Mouse (Mus musculus) lung, postnatal 0 days (tissue): ENCODE results near the gene Cox5b. TPM values are rescaled to one million over a fixed set of nuclear protein-coding genes. Genes with fewer than 3 reads are reported as not detected.
A peak's percentile ranks its signal among the peaks of the same experiment; 100 is the strongest.

Source experiments
- ATAC-seq: fragments of 200-750 bp; cut with Nextera tagmentation; 2 replicates; pipeline ENCODE4 v1.8.0; 2017; ENCODE audit warnings: moderate library complexity
- DNase-seq: peaks from one replicate; pipeline ENCODE4 v3.0.0-alpha.2; 2016; ENCODE audit warnings: low spot score
- H3K27ac ChIP-seq: fragments of 300-500 bp; sonication (generic); 2 replicates; pipeline ENCODE4 v1.5.1; 2014; ENCODE audit warnings: antibody characterized with exemption, mild to moderate bottlenecking, low read length, mixed read lengths
- H3K27me3 ChIP-seq: fragments of 300-500 bp; sonication (generic); replicated peaks from 2 replicates; pipeline ENCODE4 v1.6.1; 2014; ENCODE audit warnings: low read length, mixed read lengths; ENCODE audit not compliant: insufficient read depth
- H3K36me3 ChIP-seq: fragments of 300-500 bp; sonication (generic); 2 replicates; pipeline ENCODE4 v1.6.1; 2014; ENCODE audit warnings: low read length, mixed read lengths; ENCODE audit not compliant: insufficient read depth
- H3K4me1 ChIP-seq: fragments of 300-500 bp; sonication (generic); 2 replicates; pipeline ENCODE4 v1.6.1; 2014; ENCODE audit warnings: antibody characterized with exemption, low read depth, low read length, mixed read lengths; ENCODE audit not compliant: insufficient read depth
- H3K4me2 ChIP-seq: fragments of 300-500 bp; sonication (generic); replicated peaks from 2 replicates; pipeline ENCODE4 v1.6.1; 2014; ENCODE audit warnings: low read depth, mild to moderate bottlenecking, low read length, moderate library complexity, mixed read lengths
- H3K4me3 ChIP-seq: fragments of 300-500 bp; sonication (generic); 2 replicates; pipeline ENCODE4 v1.5.1; 2014; ENCODE audit warnings: low read depth, low read length
- H3K9ac ChIP-seq: fragments of 300-500 bp; sonication (generic); replicated peaks from 2 replicates; pipeline ENCODE4 v1.6.1; 2014; ENCODE audit warnings: low read depth, mild to moderate bottlenecking
- H3K9me3 ChIP-seq: fragments of 300-500 bp; sonication (generic); 2 replicates; pipeline ENCODE4 v1.6.1; 2016; ENCODE audit warnings: low read length, mixed read lengths
- CTCF ChIP-seq: IDR thresholded peaks from 2 replicates; pipeline ENCODE4 v1.5.1; 2016; ENCODE audit warnings: antibody characterized with exemption, mild to moderate bottlenecking
- EP300 ChIP-seq: IDR thresholded peaks from 2 replicates; pipeline ENCODE4 v1.6.1; 2016; ENCODE audit warnings: antibody characterized with exemption, mild to moderate bottlenecking, control low read depth
- WGBS: fragments of 180-500 bp; shearing (Covaris S2); extraction: QIAGEN DNeasy Blood & Tissue Kit; methylation state at CpG from one replicate; pipeline ENCODE4 v1.1.7; 2014; 5-methylcytosine and 5-hydroxymethylcytosine counted together
- microRNA-seq: library from miRNA; unstranded; fragments of <30 nt; microRNA quantifications from one replicate; pipeline ENCODE4, GENCODE M21; 2016
- polyA plus RNA-seq: library from polyadenylated mRNA; unstranded; fragments of >200 nt; fragmentation: Nextera tagmentation; extraction: Ambion mirVana; gene quantifications from 2 replicates; pipeline ENCODE4 v1.2.1, GENCODE M21; 2015

Gene Cox5b
- polyA plus RNA-seq, 1 experiment from 2014 or later: 474 TPM

DNA sequence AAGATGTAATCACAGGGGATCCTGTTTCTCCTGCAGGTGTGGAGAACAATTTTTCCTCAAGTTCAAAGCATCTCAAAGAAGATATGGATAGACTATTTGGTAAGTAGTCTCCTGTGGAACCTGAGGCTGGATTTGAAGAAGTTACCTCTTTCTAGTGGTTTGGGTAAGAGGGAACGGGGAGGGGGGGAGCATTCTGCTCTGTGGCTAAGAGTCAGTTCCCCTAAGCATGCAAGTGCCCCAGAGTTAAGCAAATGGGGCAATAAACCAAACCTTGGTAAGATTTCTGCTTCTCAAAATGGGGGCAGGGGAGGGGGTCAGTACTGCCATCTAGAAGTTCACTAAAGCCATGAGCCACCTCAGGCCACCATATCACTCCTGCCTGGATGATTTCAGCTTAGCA is 27.5 kb downstream of the Cox5b start:
- no peak for TF ChIP-seq CTCF
- TF ChIP-seq EP300: no peak

DNA sequence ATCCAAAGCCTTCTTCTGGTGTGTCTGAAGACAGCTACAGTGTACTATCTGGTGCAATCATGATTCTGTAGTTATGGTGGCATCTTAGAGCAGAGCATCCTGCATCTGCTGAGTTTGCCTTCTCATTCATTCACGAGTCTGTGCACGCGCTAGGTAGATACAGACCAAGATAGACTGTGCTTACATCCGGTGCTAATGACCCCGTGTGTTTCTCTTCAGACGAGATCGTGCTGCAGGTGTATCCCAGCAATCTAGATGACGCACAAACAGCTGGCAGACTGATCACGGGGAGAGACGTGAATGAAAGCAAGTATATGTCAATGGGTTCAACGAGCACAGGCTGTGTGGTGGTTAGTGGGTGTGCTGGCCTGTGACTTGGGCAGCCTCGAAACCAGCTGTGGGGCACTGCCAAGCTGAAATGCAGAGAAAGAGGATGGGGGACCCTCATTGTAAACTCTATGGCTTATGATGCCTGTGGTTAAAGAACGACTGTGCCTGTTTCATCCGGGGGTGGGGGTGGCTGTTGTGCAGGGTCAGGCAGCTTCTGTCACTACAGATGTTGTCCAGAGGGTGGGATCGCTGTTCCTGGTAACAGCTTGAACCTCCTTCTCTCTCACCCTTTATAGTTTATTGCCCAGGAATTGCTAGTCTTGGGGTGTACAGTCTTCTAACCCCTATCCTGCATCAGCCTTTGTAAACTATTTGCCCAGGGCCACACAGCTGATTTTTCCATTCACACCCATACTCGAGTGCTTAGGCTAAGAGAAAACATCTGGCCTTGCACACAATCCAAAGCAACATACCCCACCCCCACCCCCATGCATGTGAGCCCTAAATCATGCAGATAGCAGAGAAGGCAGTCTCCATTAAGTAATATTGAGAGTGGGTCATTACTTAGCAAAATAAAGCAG is 32.2 kb downstream of the Cox5b start:
- no peaks in the 10 kb centered on the region for H3K4me1 ChIP-seq
- no peak overlapping the region for H3K4me3 ChIP-seq
- whole genome bisulfite sequencing: 65% methylated on average over 16 of the region's 16 CpGs
- ATAC-seq (peak; percentile 41; the same call in 1 of the 2 replicates), DNase-seq (peak; percentile 21)
- H3K27me3 ChIP-seq: no peaks in the 10 kb centered on the region
- no peak overlapping the region for H3K9ac ChIP-seq
- no peak for TF ChIP-seq CTCF
- no peak for TF ChIP-seq EP300
- H3K36me3 ChIP-seq: no peaks in the 10 kb centered on the region
- no peak overlapping the region for H3K27ac ChIP-seq
- H3K4me2 ChIP-seq: no peak overlapping the region
- no peaks in the 10 kb centered on the region for H3K9me3 ChIP-seq

More for the DNA sequence above, 27.5 kb downstream of the Cox5b start:
- H3K4me3 ChIP-seq: no peak overlapping the region
- no peaks in the 10 kb centered on the region for H3K4me1 ChIP-seq
- no peaks in the 10 kb centered on the region for H3K9me3 ChIP-seq
- no peak overlapping the region for H3K27ac ChIP-seq
- H3K4me2 ChIP-seq: no peak overlapping the region
- 87% methylated on average over 1 of the region's 1 CpGs for WGBS
- no peak for DNase-seq
- no peak for ATAC-seq
- H3K9ac ChIP-seq: no peak overlapping the region
- no peaks in the 10 kb centered on the region for H3K36me3 ChIP-seq
- H3K27me3 ChIP-seq: no peaks in the 10 kb centered on the region

- no peak overlapping the region for H3K4me3 ChIP-seq
- TF ChIP-seq CTCF (no peak), EP300 (no peak)
- no peaks in the 10 kb centered on the region for H3K9me3 ChIP-seq
- no peak overlapping the region for H3K27ac ChIP-seq
- H3K36me3 ChIP-seq: no peaks in the 10 kb centered on the region
- no peak overlapping the region for H3K9ac ChIP-seq
- H3K4me2 ChIP-seq: no peak overlapping the region
- WGBS: 74% methylated on average over 4 of the region's 4 CpGs
- no peaks in the 10 kb centered on the region for H3K4me1 ChIP-seq
- DNase-seq (no peak), ATAC-seq (no peak)
- H3K27me3 ChIP-seq: no peaks in the 10 kb centered on the region
Measured at GRCm38 (mm10) chr1:36724057-36724431, 32.8 kb downstream of the Cox5b start.

DNA sequence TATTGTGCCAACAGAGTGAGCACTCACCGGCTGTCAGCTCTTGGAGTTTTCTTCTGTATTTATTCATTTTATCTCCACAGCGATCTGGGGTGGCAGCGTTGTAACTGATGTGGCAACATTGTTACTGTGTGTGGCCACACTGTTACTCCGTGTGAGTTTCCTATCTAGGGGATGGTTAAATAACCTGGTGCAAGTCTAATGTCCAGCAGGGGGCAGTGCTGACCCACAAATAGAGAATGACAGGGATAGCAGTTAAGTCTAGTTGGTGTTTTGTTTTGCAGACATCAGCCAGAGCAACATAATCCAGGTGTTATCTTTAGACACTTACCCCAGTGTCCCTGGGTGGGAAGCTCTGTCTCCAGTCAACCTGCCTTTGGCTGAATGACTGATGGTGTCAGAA is 46.1 kb downstream of the Cox5b start:
- TF ChIP-seq CTCF (peak; percentile 91), EP300 (no peak)
- 7% methylated on average over 4 of the region's 4 CpGs for WGBS
- Histone ChIP-seq H3K4me3 (no peak overlapping the region), H3K27me3 (no peaks in the 10 kb centered on the region), H3K9ac (no peak overlapping the region), H3K27ac (no peak overlapping the region), H3K4me1 (no peaks in the 10 kb centered on the region), H3K36me3 (no peaks in the 10 kb centered on the region), H3K4me2 (no peak overlapping the region), H3K9me3 (no peaks in the 10 kb centered on the region)
- ATAC-seq (peak; percentile 43; the same call in 1 of the 2 replicates), DNase-seq (peak; percentile 89)

DNA sequence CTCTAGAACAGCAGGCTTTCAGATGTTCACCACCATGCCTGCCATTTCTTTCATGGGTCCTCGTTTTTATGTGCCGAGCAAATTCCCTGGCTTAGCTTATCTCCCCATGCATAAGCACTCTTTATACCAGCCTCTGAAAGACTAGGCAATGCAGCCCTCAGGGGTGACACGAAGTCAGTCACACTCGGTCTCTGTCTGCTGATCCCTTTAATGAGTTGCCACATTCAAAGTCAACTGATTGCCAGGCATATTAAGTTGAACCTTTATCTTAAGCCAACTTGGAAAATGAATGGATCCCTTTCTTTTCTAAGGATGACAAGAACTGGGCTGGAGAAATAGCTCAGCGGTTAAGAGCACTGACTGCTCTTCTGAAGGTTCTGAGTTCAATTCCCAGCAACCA is 48.0 kb downstream of the Cox5b start:
- Histone ChIP-seq H3K9ac (no peak overlapping the region), H3K9me3 (no peaks in the 10 kb centered on the region), H3K27me3 (no peaks in the 10 kb centered on the region), H3K36me3 (no peaks in the 10 kb centered on the region), H3K4me1 (no peaks in the 10 kb centered on the region), H3K4me3 (no peak overlapping the region), H3K4me2 (no peak overlapping the region), H3K27ac (no peak overlapping the region)
- 59% methylated on average over 5 of the region's 5 CpGs for WGBS
- TF ChIP-seq EP300: no peak
- no peak for TF ChIP-seq CTCF
- DNase-seq (no peak), ATAC-seq (no peak)

DNA sequence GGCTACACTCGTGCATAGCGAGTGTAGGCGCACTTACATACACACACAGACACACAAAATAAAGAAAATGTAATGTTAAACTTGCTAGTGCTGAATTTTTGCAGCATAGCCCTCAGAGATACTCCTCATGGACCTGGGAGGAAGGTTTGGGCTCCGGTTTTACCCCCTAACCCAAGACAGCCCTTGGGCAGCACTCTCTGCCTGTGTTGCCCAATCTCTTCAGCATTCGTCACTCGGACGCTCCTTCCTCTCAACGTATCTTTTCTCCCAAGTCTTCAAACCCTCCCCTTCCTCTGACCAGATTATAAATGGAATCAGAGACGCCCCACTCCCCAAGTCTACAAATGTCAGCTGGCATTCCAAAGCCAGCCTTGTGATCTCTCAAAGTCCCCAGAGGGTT is 51.8 kb downstream of the Cox5b start:
- Histone ChIP-seq H3K9me3 (no peaks in the 10 kb centered on the region), H3K27ac (no peak overlapping the region), H3K36me3 (no peaks in the 10 kb centered on the region), H3K9ac (no peak overlapping the region), H3K27me3 (no peaks in the 10 kb centered on the region), H3K4me3 (no peak overlapping the region), H3K4me2 (no peak overlapping the region), H3K4me1 (no peaks in the 10 kb centered on the region)
- ATAC-seq: no peak
- no peak for TF ChIP-seq EP300
- no peak for TF ChIP-seq CTCF
- 57% methylated on average over 9 of the region's 9 CpGs for WGBS
- no peak for DNase-seq

Small RNAs within 50 kb of the gene (microRNA-seq; reads per million reads assigned to microRNA genes)
- gene Gm24133: not detected

Other genes starting within 250 kb of the Cox5b start
- gene Lman2l, start 246.2 kb upstream of the Cox5b start, polyA plus RNA-seq: 15.9 and 25.1 TPM in 2 replicates
- gene Cnnm4, start 219.8 kb upstream of the Cox5b start, polyA plus RNA-seq: 8.7 and 9.3 TPM in 2 replicates
- gene Cnnm3, start 179.6 kb upstream of the Cox5b start, polyA plus RNA-seq: 3.3 TPM in 2 replicates
- gene Ankrd23, start 154.6 kb upstream of the Cox5b start, polyA plus RNA-seq: 6.2 and 10.5 TPM in 2 replicates
- 0.62 TPM in 1 of 2 replicates, not detected in the other for gene Gm42417, start 152.0 kb upstream of the Cox5b start, polyA plus RNA-seq
- gene Ankrd39, start 144.0 kb upstream of the Cox5b start, polyA plus RNA-seq: 19.4 and 23.1 TPM in 2 replicates
- 11.7 and 15.0 TPM in 2 replicates for gene Sema4c, start 133.1 kb upstream of the Cox5b start, polyA plus RNA-seq
- gene Fam178b, start 8.3 kb upstream of the Cox5b start, polyA plus RNA-seq: 4.7 and 5.1 TPM in 2 replicates
- gene 4933424G06Rik, start 18.7 kb downstream of the Cox5b start, polyA plus RNA-seq: 0.11 TPM in 1 of 2 replicates, not detected in the other
- 68.2 and 75.8 TPM in 2 replicates for gene Actr1b, start 23.0 kb downstream of the Cox5b start, polyA plus RNA-seq
- gene Zap70, start 70.3 kb downstream of the Cox5b start, polyA plus RNA-seq: 4.3 and 5.2 TPM in 2 replicates